Mouse (Mus musculus) erythroid progenitor cell, adult 5-6 weeks (primary cell): Measurements from ENCODE around the gene Olfr44. TPM values are rescaled to one million over a fixed set of nuclear protein-coding genes. Genes with fewer than 3 reads are reported as not detected.

ENCODE experiments used
- ATAC-seq: replicated peaks from 2 replicates; pipeline ENCODE4 v1.8.0; 2016; ENCODE audit warnings: moderate number of reproducible peaks, mild to moderate bottlenecking, moderate TSS enrichment, inconsistent platforms; ENCODE audit not compliant: poor library complexity, low FRiP score, severe bottlenecking
- total RNA-seq, 2 experiments: library from RNA; stranded (forward) in 1 of 2; stranded (reverse) in 1 of 2; fragments of 150-400 nt in 1 of 2; fragments of 186-747, 209-891 nt in 1 of 2; gene quantifications; 2 replicates each; pipeline versions ENCODE4 v1.2.3 to v1.2.4; 2015 to 2017; ENCODE audit warnings: low replicate concordance in 2 of 2

Olfr44 gene
- total RNA-seq (2015; ENCODE audit: low replicate concordance), result not detected in 2 replicates
- total RNA-seq (2017; ENCODE audit: low replicate concordance), result not detected in 2 replicates

GRCm38 (mm10) chr9:39493895-39494294 is at the start of gene Olfr44:
Gene Olfr44 (minus strand): TSS chr9:39493995.
- no peak for ATAC-seq

GRCm38 (mm10) chr9:39523616-39524285 is 30.0 kb upstream of the Olfr44 start:
- no peak for ATAC-seq

- no peak for ATAC-seq
These were observed 24.8 kb upstream of the Olfr44 start for GRCm38 (mm10) chr9:39518595-39518994.

GRCm38 (mm10) chr9:39515531-39515930 is 21.7 kb upstream of the Olfr44 start, which contains the start of gene Olfr957:
Gene Olfr957 (minus strand): TSS chr9:39515809.
- no peak for ATAC-seq

GRCm38 (mm10) chr9:39509412-39509811 is 15.6 kb upstream of the Olfr44 start:
- no peak for ATAC-seq

GRCm38 (mm10) chr9:39508998-39509397 is 15.2 kb upstream of the Olfr44 start:
- ATAC-seq, result no peak

GRCm38 (mm10) chr9:39471844-39472243 is 22.0 kb downstream of the Olfr44 start, which contains the start of gene Olfr955:
Gene Olfr955 (minus strand): TSS chr9:39471944.
- ATAC-seq, result no peak

- ATAC-seq, result no peak
These were observed 37.4 kb downstream of the Olfr44 start, which contains the start of gene Olfr954 for GRCm38 (mm10) chr9:39456401-39456800. Gene Olfr954 (plus strand): TSS chr9:39456701.

Other genes with a start within 250 kb of the Olfr44 start
- gene Olfr1537, start 244.0 kb downstream of the Olfr44 start, total RNA-seq (2015; ENCODE audit: low replicate concordance), result not detected in 2 replicates
- not detected in 2 replicates for gene Olfr1537, start 244.0 kb downstream of the Olfr44 start, total RNA-seq (2017; ENCODE audit: low replicate concordance)
- gene Olfr945, start 217.2 kb downstream of the Olfr44 start, total RNA-seq (2015; ENCODE audit: low replicate concordance), result not detected in 2 replicates
- gene Olfr945, start 217.2 kb downstream of the Olfr44 start, total RNA-seq (2017; ENCODE audit: low replicate concordance), result not detected in 2 replicates
- not detected in 2 replicates for gene Olfr948, start 167.9 kb downstream of the Olfr44 start, total RNA-seq (2015; ENCODE audit: low replicate concordance)
- not detected in 2 replicates for gene Olfr948, start 167.9 kb downstream of the Olfr44 start, total RNA-seq (2017; ENCODE audit: low replicate concordance)
- gene Olfr951, start 106.6 kb downstream of the Olfr44 start, total RNA-seq (2015; ENCODE audit: low replicate concordance), result not detected in 2 replicates
- not detected in 2 replicates for gene Olfr951, start 106.6 kb downstream of the Olfr44 start, total RNA-seq (2017; ENCODE audit: low replicate concordance)
- gene Olfr952, start 66.8 kb downstream of the Olfr44 start, total RNA-seq (2015; ENCODE audit: low replicate concordance), result not detected in 2 replicates
- not detected in 2 replicates for gene Olfr952, start 66.8 kb downstream of the Olfr44 start, total RNA-seq (2017; ENCODE audit: low replicate concordance)
- not detected in 2 replicates for gene Olfr954, start 37.3 kb downstream of the Olfr44 start, total RNA-seq (2015; ENCODE audit: low replicate concordance)
- gene Olfr954, start 37.3 kb downstream of the Olfr44 start, total RNA-seq (2017; ENCODE audit: low replicate concordance), result not detected in 2 replicates
- gene Olfr955, start 22.1 kb downstream of the Olfr44 start, total RNA-seq (2015; ENCODE audit: low replicate concordance), result not detected in 2 replicates
- gene Olfr955, start 22.1 kb downstream of the Olfr44 start, total RNA-seq (2017; ENCODE audit: low replicate concordance), result not detected in 2 replicates
- not detected in 2 replicates for gene Olfr957, start 21.8 kb upstream of the Olfr44 start, total RNA-seq (2015; ENCODE audit: low replicate concordance)
- gene Olfr957, start 21.8 kb upstream of the Olfr44 start, total RNA-seq (2017; ENCODE audit: low replicate concordance), result not detected in 2 replicates
- not detected in 2 replicates for gene Olfr958, start 60.1 kb upstream of the Olfr44 start, total RNA-seq (2015; ENCODE audit: low replicate concordance)
- not detected in 2 replicates for gene Olfr958, start 60.1 kb upstream of the Olfr44 start, total RNA-seq (2017; ENCODE audit: low replicate concordance)
- not detected in 2 replicates for gene Olfr959, start 81.6 kb upstream of the Olfr44 start, total RNA-seq (2015; ENCODE audit: low replicate concordance)
- not detected in 2 replicates for gene Olfr959, start 81.6 kb upstream of the Olfr44 start, total RNA-seq (2017; ENCODE audit: low replicate concordance)
- gene AW551984, start 110.4 kb upstream of the Olfr44 start, total RNA-seq (2015; ENCODE audit: low replicate concordance), result not detected in 2 replicates
- gene AW551984, start 110.4 kb upstream of the Olfr44 start, total RNA-seq (2017; ENCODE audit: low replicate concordance), result not detected in 2 replicates
- not detected in 2 replicates for gene Olfr148, start 116.7 kb upstream of the Olfr44 start, total RNA-seq (2015; ENCODE audit: low replicate concordance)
- gene Olfr148, start 116.7 kb upstream of the Olfr44 start, total RNA-seq (2017; ENCODE audit: low replicate concordance), result not detected in 2 replicates
- gene Olfr960, start 127.4 kb upstream of the Olfr44 start, total RNA-seq (2015; ENCODE audit: low replicate concordance), result not detected in 2 replicates
- not detected in 2 replicates for gene Olfr960, start 127.4 kb upstream of the Olfr44 start, total RNA-seq (2017; ENCODE audit: low replicate concordance)
- gene Olfr961, start 151.1 kb upstream of the Olfr44 start, total RNA-seq (2015; ENCODE audit: low replicate concordance), result not detected in 2 replicates
- not detected in 2 replicates for gene Olfr961, start 151.1 kb upstream of the Olfr44 start, total RNA-seq (2017; ENCODE audit: low replicate concordance)
- not detected in 2 replicates for gene Olfr963, start 173.2 kb upstream of the Olfr44 start, total RNA-seq (2015; ENCODE audit: low replicate concordance)
- gene Olfr963, start 173.2 kb upstream of the Olfr44 start, total RNA-seq (2017; ENCODE audit: low replicate concordance), result not detected in 2 replicates
- not detected in 2 replicates for gene Olfr149, start 213.1 kb upstream of the Olfr44 start, total RNA-seq (2015; ENCODE audit: low replicate concordance)
- not detected in 2 replicates for gene Olfr149, start 213.1 kb upstream of the Olfr44 start, total RNA-seq (2017; ENCODE audit: low replicate concordance)
- gene Olfr965, start 217.4 kb upstream of the Olfr44 start, total RNA-seq (2015; ENCODE audit: low replicate concordance), result not detected in 2 replicates
- not detected in 2 replicates for gene Olfr965, start 217.4 kb upstream of the Olfr44 start, total RNA-seq (2017; ENCODE audit: low replicate concordance)
- not detected in 2 replicates for gene Olfr150, start 237.0 kb upstream of the Olfr44 start, total RNA-seq (2015; ENCODE audit: low replicate concordance)
- not detected in 2 replicates for gene Olfr150, start 237.0 kb upstream of the Olfr44 start, total RNA-seq (2017; ENCODE audit: low replicate concordance)